Mouse (Mus musculus) ES-Bruce4 (cell line): ENCODE measurements around the gene Gns. TPM values are rescaled to one million over a fixed set of nuclear protein-coding genes. Genes with fewer than 3 reads are reported as not detected.

Experiments used
- H3K27ac ChIP-seq: 2 replicates; pipeline ENCODE4 v1.5.1; 2012; ENCODE audit warnings: low read length, inconsistent platforms; ENCODE audit not compliant: insufficient read depth
- H3K27me3 ChIP-seq: 2 replicates; pipeline ENCODE4 v1.6.1; 2012; ENCODE audit warnings: mild to moderate bottlenecking, low read length, inconsistent platforms; ENCODE audit not compliant: control insufficient read depth, poor library complexity, insufficient read depth, severe bottlenecking
- H3K36me3 ChIP-seq: 2 replicates; pipeline ENCODE4 v1.6.1; 2012; ENCODE audit warnings: inconsistent platforms, mild to moderate bottlenecking, low read length, moderate library complexity; ENCODE audit not compliant: control insufficient read depth, poor library complexity, insufficient read depth, severe bottlenecking
- H3K4me1 ChIP-seq: one replicate; pipeline ENCODE4 v1.8.1; 2011; ENCODE audit warnings: low read length; ENCODE audit not compliant: control insufficient read depth, insufficient read depth
- H3K4me3 ChIP-seq: 2 replicates; pipeline ENCODE4 v1.5.1; 2011; ENCODE audit warnings: low read depth, mild to moderate bottlenecking, low read length
- H3K9ac ChIP-seq: 2 replicates; pipeline ENCODE4 v1.6.1; 2012; ENCODE audit warnings: low read depth, mild to moderate bottlenecking, inconsistent platforms; ENCODE audit not compliant: poor library complexity, severe bottlenecking
- H3K9me3 ChIP-seq: replicated peaks from 2 replicates; pipeline ENCODE4 v1.6.1; 2012; ENCODE audit warnings: mild to moderate bottlenecking, low read length, inconsistent platforms; ENCODE audit not compliant: control insufficient read depth, poor library complexity, insufficient read depth, severe bottlenecking
- CTCF ChIP-seq: IDR thresholded peaks from one replicate; pipeline ENCODE4 v1.8.1; 2011; ENCODE audit warnings: low read depth, low read length
- EP300 ChIP-seq: IDR thresholded peaks from 2 replicates; pipeline ENCODE4 v1.6.1; 2011; ENCODE audit warnings: low read depth, low read length; ENCODE audit not compliant: insufficient read depth
- POLR2A ChIP-seq: IDR thresholded peaks from one replicate; pipeline ENCODE4 v1.8.1; 2011; ENCODE audit warnings: low read length; ENCODE audit not compliant: insufficient read depth
- polyA plus RNA-seq: library from polyadenylated mRNA; stranded (reverse); fragments of >200 nt; gene quantifications from 2 replicates; pipeline ENCODE4 v1.2.4, GENCODE M21; 2011; ENCODE audit warnings: low read depth; ENCODE audit not compliant: missing spikeins, insufficient read depth, insufficient read length

Gene Gns
- polyA plus RNA-seq, 1 experiment = 44.2 TPM

- Histone ChIP-seq H3K9me3 (no peaks in the 10 kb centered on the region), H3K4me1 (no peaks in the 10 kb centered on the region), H3K36me3 (no peaks in the 10 kb centered on the region), H3K27ac (no peak overlapping the region), H3K27me3 (no peaks in the 10 kb centered on the region), H3K4me3 (no peak overlapping the region), H3K9ac (no peak overlapping the region)
- TF ChIP-seq POLR2A (no peak), EP300 (no peak), CTCF (no peak)
Measured at GRCm38 (mm10) chr10:121368783-121369465, 4.0 kb downstream of the Gns start.

- H3K27ac ChIP-seq = no peak overlapping the region
- no peaks in the 10 kb centered on the region for H3K4me1 ChIP-seq
- H3K9ac ChIP-seq = no peak overlapping the region
- no peak for TF ChIP-seq EP300
- peak; percentile 72 for TF ChIP-seq CTCF
- H3K9me3 ChIP-seq = no peaks in the 10 kb centered on the region
- no peak overlapping the region for H3K4me3 ChIP-seq
- no peaks in the 10 kb centered on the region for H3K36me3 ChIP-seq
- no peaks in the 10 kb centered on the region for H3K27me3 ChIP-seq
Measured at GRCm38 (mm10) chr10:121370777-121371176, 5.9 kb downstream of the Gns start.

GRCm38 (mm10) chr10:121374013-121374412 is 9.1 kb downstream of the Gns start:
- no peak overlapping the region for H3K4me3 ChIP-seq
- TF ChIP-seq POLR2A (no peak), CTCF (no peak), EP300 (no peak)
- no peaks in the 10 kb centered on the region for H3K9me3 ChIP-seq
- H3K27ac ChIP-seq = no peak overlapping the region
- peaks cover 7% of the 10 kb centered on the region for H3K36me3 ChIP-seq
- no peaks in the 10 kb centered on the region for H3K4me1 ChIP-seq
- H3K27me3 ChIP-seq = no peaks in the 10 kb centered on the region
- H3K9ac ChIP-seq = no peak overlapping the region

- Histone ChIP-seq H3K4me1 (no peaks in the 10 kb centered on the region), H3K4me3 (no peak overlapping the region), H3K9ac (no peak overlapping the region), H3K27ac (no peak overlapping the region), H3K9me3 (no peaks in the 10 kb centered on the region), H3K27me3 (no peaks in the 10 kb centered on the region), H3K36me3 (peaks cover 7% of the 10 kb centered on the region)
- no peak for TF ChIP-seq POLR2A
- TF ChIP-seq CTCF = no peak
- no peak for TF ChIP-seq EP300
Measured at GRCm38 (mm10) chr10:121374693-121375620, 10.1 kb downstream of the Gns start.

GRCm38 (mm10) chr10:121375649-121376493 is 11.0 kb downstream of the Gns start:
- peaks cover 7% of the 10 kb centered on the region for H3K36me3 ChIP-seq

More at GRCm38 (mm10) chr10:121375649-121376493, 11.0 kb downstream of the Gns start:
- Histone ChIP-seq H3K9ac (no peak overlapping the region), H3K4me3 (no peak overlapping the region), H3K27me3 (no peaks in the 10 kb centered on the region), H3K9me3 (no peaks in the 10 kb centered on the region), H3K27ac (no peak overlapping the region), H3K4me1 (no peaks in the 10 kb centered on the region)
- TF ChIP-seq POLR2A (no peak), EP300 (no peak), CTCF (no peak)
